8 mouse cellular contexts compared by ENCODE assay signal in the genomic region with DNA sequence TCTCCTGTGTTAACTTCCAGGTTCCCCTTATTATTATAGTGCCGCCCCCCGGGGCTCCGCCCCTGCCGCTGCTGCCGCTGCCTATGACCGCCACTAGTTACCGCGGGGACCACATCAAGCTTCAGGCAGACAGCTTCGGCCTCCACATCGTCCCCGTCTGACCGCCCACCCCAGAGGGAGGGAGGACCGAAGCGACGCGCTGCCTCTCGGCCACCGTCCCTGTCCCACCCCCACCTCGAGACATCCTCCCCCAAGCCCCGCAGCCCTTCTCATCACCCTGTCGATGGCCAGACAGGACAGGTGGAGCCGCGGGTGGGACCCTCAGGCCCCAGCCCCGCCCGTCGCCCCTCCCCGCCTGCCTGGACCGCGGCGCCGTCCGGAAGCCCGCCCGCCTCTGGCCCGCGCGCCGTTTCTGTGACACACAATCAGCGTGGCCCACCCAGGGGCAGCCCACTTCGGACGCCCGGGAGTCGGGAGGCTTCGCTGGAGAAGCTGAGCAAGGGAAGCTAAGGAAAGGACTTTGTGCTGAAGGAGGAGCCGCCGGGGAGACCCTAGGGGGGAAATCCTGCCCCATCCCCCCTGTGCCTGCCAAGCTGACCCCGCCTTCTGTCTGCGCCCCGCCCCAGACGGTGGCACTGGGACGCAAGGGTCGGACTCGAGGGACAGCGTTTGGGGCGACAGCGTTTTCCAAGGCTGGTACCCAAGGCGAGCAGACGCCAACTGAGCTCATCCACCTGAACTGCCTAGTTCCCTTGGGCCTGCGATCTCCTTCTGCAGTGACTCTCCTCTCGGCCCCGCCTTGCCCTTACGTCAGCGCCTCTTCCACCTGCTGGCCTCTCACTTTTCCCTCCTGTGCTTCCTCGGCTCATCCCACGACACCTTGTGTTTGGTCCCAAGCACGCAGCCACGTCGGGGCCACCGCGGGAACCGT.
DNase-seq lines count a peak whose midpoint lies in the region; ATAC-seq and TF ChIP-seq lines count a peak whose summit lies in the region.

No protein-coding gene starts in this region.

- peak overlapping the region; percentile 90 for H3K4me2 ChIP-seq in intestine, embryonic 15.5 days (replicated peaks)

- no peak for TF ChIP-seq CTCF in cerebellum, adult 2 months (IDR thresholded peaks at IDR 0.05; ENCODE audit: borderline replicate concordance, insufficient read depth, low read depth, low read length)
- no peak for TF ChIP-seq CTCF in E14TG2a.4 (conservative IDR thresholded peaks at IDR 0.05; ENCODE audit: low read length)

- peak overlapping the region; percentile 1 for H3K4me3 ChIP-seq in cerebellum, adult 2 months (replicated peaks; ENCODE audit: insufficient read depth, low read depth, low read length)
- H3K4me3 ChIP-seq in E14TG2a.4 (replicated peaks; ENCODE audit: low read length), result peak overlapping the region; percentile 83
- H3K4me3 ChIP-seq in forebrain, embryonic 10.5 days, result peak overlapping the region; percentile 64
- H3K4me3 ChIP-seq in intestine, embryonic 15.5 days (replicated peaks), result peak overlapping the region; percentile 46

- peak; percentile 21 to 25 for DNase-seq in cerebellum, adult 2 months
- DNase-seq in cerebellum, adult 9-10 months, result no peak
- DNase-seq in forebrain, embryonic 10.5 days (ENCODE audit: extremely low spot score, low spot score), result peak; percentile 61
- peak; percentile 63 for DNase-seq in neural tube, embryonic 10.5 days (ENCODE audit: extremely low spot score, low spot score)
- DNase-seq in thymus, postnatal 36 days, result no peak
- DNase-seq in thymus, postnatal 25 days, result no peak

- no peaks in the 10 kb centered on the region for H3K36me3 ChIP-seq in E14TG2a.4 (ENCODE audit: insufficient read depth, low read length)
- H3K36me3 ChIP-seq in forebrain, embryonic 10.5 days (replicated peaks), result no peaks in the 10 kb centered on the region
- H3K36me3 ChIP-seq in intestine, embryonic 15.5 days, result no peaks in the 10 kb centered on the region

- WGBS in cerebellum, adult 2 months, result under 1% methylated on average over 71 of the region's 71 CpGs
- WGBS in forebrain, embryonic 10.5 days, result under 1% methylated on average over 71 of the region's 71 CpGs
- under 1% methylated on average over 70 of the region's 71 CpGs for WGBS in intestine, embryonic 15.5 days

- no peaks in the 10 kb centered on the region for H3K9me3 ChIP-seq in E14TG2a.4 (ENCODE audit: low read length)
- no peaks in the 10 kb centered on the region for H3K9me3 ChIP-seq in forebrain, embryonic 10.5 days
- no peaks in the 10 kb centered on the region for H3K9me3 ChIP-seq in intestine, embryonic 15.5 days

- H3K4me1 ChIP-seq in cerebellum, adult 2 months (ENCODE audit: control insufficient read depth, insufficient read depth, low read length), result peaks cover 4% of the 10 kb centered on the region; the same call in 1 of the 2 replicates
- peaks cover 41% of the 10 kb centered on the region for H3K4me1 ChIP-seq in E14TG2a.4 (replicated peaks; ENCODE audit: low read depth, low read length)
- peaks cover 55% of the 10 kb centered on the region for H3K4me1 ChIP-seq in forebrain, embryonic 10.5 days
- H3K4me1 ChIP-seq in intestine, embryonic 15.5 days (replicated peaks), result peaks cover 20% of the 10 kb centered on the region

- ATAC-seq in intestine, embryonic 15.5 days, result peak; percentile 65

- H3K27ac ChIP-seq in cerebellum, adult 2 months (ENCODE audit: insufficient read depth, low read length), result no peak overlapping the region
- H3K27ac ChIP-seq in forebrain, embryonic 10.5 days, result peak overlapping the region; percentile 73
- no peak overlapping the region for H3K27ac ChIP-seq in intestine, embryonic 15.5 days

- H3K9ac ChIP-seq in intestine, embryonic 15.5 days, result peak overlapping the region; percentile 24

- TF ChIP-seq POLR2A in cerebellum, adult 2 months (IDR thresholded peaks at IDR 0.05; ENCODE audit: borderline replicate concordance, insufficient read depth, low read length), result no peak

- H3K27me3 ChIP-seq in cerebellum, adult 2 months (ENCODE audit: control insufficient read depth, insufficient read depth, low read length), result peaks cover 15% of the 10 kb centered on the region; the same call in 1 of the 2 replicates
- H3K27me3 ChIP-seq in E14TG2a.4 (ENCODE audit: insufficient read depth, low read length), result peaks cover 89% of the 10 kb centered on the region
- peaks cover 92% of the 10 kb centered on the region for H3K27me3 ChIP-seq in forebrain, embryonic 10.5 days (ENCODE audit: poor library complexity, severe bottlenecking)
- peaks cover 83% of the 10 kb centered on the region for H3K27me3 ChIP-seq in intestine, embryonic 15.5 days (replicated peaks)

Comparison
In these comparisons a context has a peak if more than half of its experiments do, and no peak if none do; other contexts are left out.
1. DNase-seq: peak in cerebellum, adult 2 months (2 of 2), forebrain, embryonic 10.5 days (single experiment) and neural tube, embryonic 10.5 days (single experiment); none in cerebellum, adult 9-10 months (single experiment), thymus, postnatal 36 days (0 of 2) and thymus, postnatal 25 days (single experiment).
2. H3K4me3 ChIP-seq: peak in every context shown above with its lines; median percentile 83 in E14TG2a.4; 64 in forebrain, embryonic 10.5 days; 46 in intestine, embryonic 15.5 days; 1 in cerebellum, adult 2 months.